Mouse (Mus musculus): ENCODE data around the gene Smoc1. TPM values are rescaled to one million over a fixed set of nuclear protein-coding genes. Genes with fewer than 3 reads are reported as not detected.

The Smoc1 gene
- polyA plus RNA-seq, 1 experiment from 2014 or later: 7.1 TPM

DNA sequence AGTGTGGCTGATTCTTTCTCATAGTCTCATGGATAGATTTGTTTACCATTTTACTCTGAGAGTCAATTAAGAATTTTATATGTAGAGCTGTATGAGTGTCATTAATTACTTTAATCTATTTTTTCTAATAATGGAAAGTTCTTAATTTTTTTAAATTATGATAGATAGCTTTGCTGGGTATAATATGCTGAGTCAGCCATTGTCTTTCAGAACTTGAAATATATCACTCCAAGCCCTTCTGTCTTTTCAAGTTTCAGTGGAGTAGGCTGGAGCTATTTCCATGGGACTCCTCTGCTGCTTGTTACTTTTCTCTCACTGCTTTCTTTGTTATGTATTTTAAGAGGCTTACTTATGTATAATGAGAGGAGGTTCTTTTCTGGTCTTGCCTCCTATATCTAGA lies 93.7 kb downstream of the Smoc1 start:
- H3K9ac ChIP-seq (ENCODE audit: low read length): no peak overlapping the region
- H3K9me3 ChIP-seq (replicated peaks; ENCODE audit: control insufficient read depth, low read length): 0 out of 2 replicates have a peak, but pooled peaks cover 3% of the 10 kb centered on the region
- H3K27me3 ChIP-seq (replicated peaks; ENCODE audit: control insufficient read depth, insufficient read depth, low read length): no peaks in the 10 kb centered on the region
- H3K36me3 ChIP-seq (ENCODE audit: control insufficient read depth, insufficient read depth, low read length): no peaks in the 10 kb centered on the region
- H3K27ac ChIP-seq (ENCODE audit: low read depth, low read length): no peak overlapping the region
- H3K4me2 ChIP-seq (ENCODE audit: low read length): no peak overlapping the region
- DNase-seq (ENCODE audit: low spot score) (no peak), ATAC-seq (no peak)
- no peak overlapping the region for H3K4me3 ChIP-seq (ENCODE audit: low read depth, low read length)
- H3K4me1 ChIP-seq (ENCODE audit: control insufficient read depth, insufficient read depth, low read length): no peaks in the 10 kb centered on the region

DNA sequence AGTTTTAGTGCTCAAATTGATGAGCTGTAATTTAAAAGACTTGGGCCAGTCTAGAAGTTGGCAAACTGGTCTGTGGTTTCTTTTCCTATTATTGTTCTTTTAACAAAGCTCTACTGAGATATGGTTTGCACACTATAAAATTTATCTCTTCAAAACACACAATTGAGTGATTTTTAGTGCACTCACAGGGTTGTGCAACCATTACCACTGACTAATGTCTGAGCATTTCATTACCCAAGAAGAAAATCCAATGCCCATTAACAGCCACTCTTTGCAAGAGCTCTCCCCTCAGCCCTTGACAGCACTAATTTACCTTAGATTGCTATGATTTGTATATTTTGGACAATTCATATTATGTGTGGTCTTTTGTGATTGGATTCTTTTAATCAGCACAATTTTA lies 97.2 kb downstream of the Smoc1 start:
- H3K27ac ChIP-seq (ENCODE audit: low read depth, low read length): no peak overlapping the region
- ATAC-seq (no peak), DNase-seq (ENCODE audit: low spot score) (no peak)
- H3K4me3 ChIP-seq (ENCODE audit: low read depth, low read length): no peak overlapping the region
- H3K4me1 ChIP-seq (ENCODE audit: control insufficient read depth, insufficient read depth, low read length): no peaks in the 10 kb centered on the region
- H3K9ac ChIP-seq (ENCODE audit: low read length): no peak overlapping the region
- 0 out of 2 replicates have a peak, but pooled peaks cover 3% of the 10 kb centered on the region for H3K9me3 ChIP-seq (replicated peaks; ENCODE audit: control insufficient read depth, low read length)
- H3K27me3 ChIP-seq (replicated peaks; ENCODE audit: control insufficient read depth, insufficient read depth, low read length): no peaks in the 10 kb centered on the region
- H3K4me2 ChIP-seq (ENCODE audit: low read length): no peak overlapping the region
- H3K36me3 ChIP-seq (ENCODE audit: control insufficient read depth, insufficient read depth, low read length): no peaks in the 10 kb centered on the region

DNA sequence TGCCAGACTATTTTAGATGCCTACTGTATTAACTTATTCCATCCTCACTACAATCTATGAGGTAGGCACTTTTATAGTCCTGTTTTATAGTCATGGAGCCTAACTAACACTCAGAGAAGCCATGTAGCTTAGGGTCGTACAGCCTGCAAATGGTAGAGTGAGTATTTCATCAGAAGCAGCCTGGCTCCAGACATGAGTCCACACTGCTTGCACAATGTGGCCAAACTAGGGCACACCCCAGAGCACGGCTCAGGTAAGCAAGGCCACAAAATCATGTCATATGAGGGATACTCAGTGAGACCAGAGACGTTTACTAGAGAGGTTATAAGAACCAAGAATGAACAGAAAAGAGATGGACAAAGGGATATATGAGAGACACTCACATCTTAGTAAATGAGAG lies 100.2 kb downstream of the Smoc1 start:
- 83% methylated on average over 3 of the region's 3 CpGs for WGBS
- no peaks in the 10 kb centered on the region for H3K27me3 ChIP-seq (replicated peaks; ENCODE audit: control insufficient read depth, insufficient read depth, low read length)
- H3K36me3 ChIP-seq (ENCODE audit: control insufficient read depth, insufficient read depth, low read length): no peaks in the 10 kb centered on the region
- ATAC-seq (no peak), DNase-seq (ENCODE audit: low spot score) (no peak)
- H3K4me2 ChIP-seq (ENCODE audit: low read length): no peak overlapping the region
- no peak overlapping the region for H3K27ac ChIP-seq (ENCODE audit: low read depth, low read length)
- no peaks in the 10 kb centered on the region for H3K9me3 ChIP-seq (replicated peaks; ENCODE audit: control insufficient read depth, low read length)
- no peak overlapping the region for H3K4me3 ChIP-seq (ENCODE audit: low read depth, low read length)
- H3K9ac ChIP-seq (ENCODE audit: low read length): no peak overlapping the region
- H3K4me1 ChIP-seq (ENCODE audit: control insufficient read depth, insufficient read depth, low read length): no peaks in the 10 kb centered on the region

DNA sequence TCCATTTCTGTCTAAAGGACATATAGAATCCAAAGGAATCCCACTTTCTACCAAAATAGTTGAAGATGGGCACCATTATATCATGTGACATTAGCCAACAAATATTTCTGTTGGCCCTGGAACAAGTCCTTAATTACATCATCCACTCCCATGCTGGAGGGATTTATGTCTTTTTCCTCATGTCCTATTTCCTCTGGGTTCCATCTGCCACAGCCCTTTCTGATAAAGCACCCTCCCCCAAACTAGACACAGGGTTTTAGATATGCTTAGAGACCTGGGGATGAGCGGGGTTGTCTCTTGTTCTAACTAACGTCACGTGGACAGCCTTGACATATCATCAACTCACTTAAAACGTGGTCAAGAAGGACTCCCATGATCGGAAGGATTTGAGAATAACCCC lies 102.1 kb downstream of the Smoc1 start:
- Histone ChIP-seq H3K9me3 (replicated peaks; ENCODE audit: control insufficient read depth, low read length) (no peaks in the 10 kb centered on the region), H3K36me3 (ENCODE audit: control insufficient read depth, insufficient read depth, low read length) (no peaks in the 10 kb centered on the region), H3K9ac (ENCODE audit: low read length) (no peak overlapping the region), H3K4me1 (ENCODE audit: control insufficient read depth, insufficient read depth, low read length) (no peaks in the 10 kb centered on the region), H3K27ac (ENCODE audit: low read depth, low read length) (no peak overlapping the region), H3K27me3 (replicated peaks; ENCODE audit: control insufficient read depth, insufficient read depth, low read length) (no peaks in the 10 kb centered on the region), H3K4me3 (ENCODE audit: low read depth, low read length) (no peak overlapping the region), H3K4me2 (ENCODE audit: low read length) (no peak overlapping the region)
- no peak for ATAC-seq
- WGBS: 95% methylated on average over 5 of the region's 5 CpGs
- DNase-seq (ENCODE audit: low spot score): no peak

DNA sequence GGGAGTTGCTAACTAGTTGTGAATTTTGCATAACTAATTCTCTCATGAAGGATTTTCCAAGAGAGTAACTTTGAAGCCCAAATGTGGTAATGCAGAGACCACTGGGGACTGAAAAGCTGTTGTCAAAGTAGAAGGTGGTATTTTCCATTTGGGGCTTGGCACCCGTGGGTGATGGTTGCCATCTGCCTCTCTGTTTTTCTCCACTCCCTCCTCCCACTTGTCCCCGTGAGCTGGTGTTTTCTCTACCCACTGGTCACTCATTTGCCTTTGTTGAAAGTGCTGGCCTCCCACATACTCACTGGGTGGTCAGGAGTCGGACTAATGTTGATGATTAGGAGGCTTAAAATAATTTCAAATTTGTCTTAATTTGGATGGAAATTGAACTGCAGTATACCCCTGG lies 104.1 kb downstream of the Smoc1 start:
- ATAC-seq (no peak), DNase-seq (ENCODE audit: low spot score) (no peak)
- Histone ChIP-seq H3K4me3 (ENCODE audit: low read depth, low read length) (no peak overlapping the region), H3K27ac (ENCODE audit: low read depth, low read length) (no peak overlapping the region), H3K4me2 (ENCODE audit: low read length) (no peak overlapping the region), H3K27me3 (replicated peaks; ENCODE audit: control insufficient read depth, insufficient read depth, low read length) (no peaks in the 10 kb centered on the region), H3K4me1 (ENCODE audit: control insufficient read depth, insufficient read depth, low read length) (no peaks in the 10 kb centered on the region), H3K9me3 (replicated peaks; ENCODE audit: control insufficient read depth, low read length) (no peaks in the 10 kb centered on the region), H3K36me3 (ENCODE audit: control insufficient read depth, insufficient read depth, low read length) (no peaks in the 10 kb centered on the region), H3K9ac (ENCODE audit: low read length) (no peak overlapping the region)
- WGBS: 70% methylated on average over 3 of the region's 3 CpGs

DNA sequence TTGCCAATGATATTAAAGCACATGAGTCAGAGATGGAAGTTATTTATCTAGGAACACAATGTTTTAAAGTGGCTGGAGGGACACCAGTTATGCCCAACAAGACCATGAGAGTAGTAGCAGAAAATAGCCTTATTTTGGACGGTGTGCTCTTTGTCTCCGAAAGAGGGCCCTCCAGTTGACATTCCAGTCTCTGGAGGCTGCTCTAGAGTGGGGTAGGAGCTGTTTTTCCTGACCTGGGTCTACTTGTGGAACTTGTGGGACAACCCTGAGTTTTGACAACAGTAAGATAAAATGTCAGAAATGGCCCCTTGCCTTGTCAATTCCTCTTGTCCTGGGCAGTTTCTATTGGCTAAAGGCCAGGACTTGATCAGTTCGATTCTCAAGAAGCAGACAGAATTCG lies 104.5 kb downstream of the Smoc1 start:
- Histone ChIP-seq H3K27me3 (replicated peaks; ENCODE audit: control insufficient read depth, insufficient read depth, low read length) (no peaks in the 10 kb centered on the region), H3K4me2 (ENCODE audit: low read length) (no peak overlapping the region), H3K9ac (ENCODE audit: low read length) (no peak overlapping the region), H3K9me3 (replicated peaks; ENCODE audit: control insufficient read depth, low read length) (no peaks in the 10 kb centered on the region), H3K27ac (ENCODE audit: low read depth, low read length) (no peak overlapping the region), H3K36me3 (ENCODE audit: control insufficient read depth, insufficient read depth, low read length) (no peaks in the 10 kb centered on the region), H3K4me3 (ENCODE audit: low read depth, low read length) (no peak overlapping the region), H3K4me1 (ENCODE audit: control insufficient read depth, insufficient read depth, low read length) (no peaks in the 10 kb centered on the region)
- ATAC-seq (no peak), DNase-seq (ENCODE audit: low spot score) (no peak)
- WGBS: 68% methylated on average over 4 of the region's 4 CpGs

DNA sequence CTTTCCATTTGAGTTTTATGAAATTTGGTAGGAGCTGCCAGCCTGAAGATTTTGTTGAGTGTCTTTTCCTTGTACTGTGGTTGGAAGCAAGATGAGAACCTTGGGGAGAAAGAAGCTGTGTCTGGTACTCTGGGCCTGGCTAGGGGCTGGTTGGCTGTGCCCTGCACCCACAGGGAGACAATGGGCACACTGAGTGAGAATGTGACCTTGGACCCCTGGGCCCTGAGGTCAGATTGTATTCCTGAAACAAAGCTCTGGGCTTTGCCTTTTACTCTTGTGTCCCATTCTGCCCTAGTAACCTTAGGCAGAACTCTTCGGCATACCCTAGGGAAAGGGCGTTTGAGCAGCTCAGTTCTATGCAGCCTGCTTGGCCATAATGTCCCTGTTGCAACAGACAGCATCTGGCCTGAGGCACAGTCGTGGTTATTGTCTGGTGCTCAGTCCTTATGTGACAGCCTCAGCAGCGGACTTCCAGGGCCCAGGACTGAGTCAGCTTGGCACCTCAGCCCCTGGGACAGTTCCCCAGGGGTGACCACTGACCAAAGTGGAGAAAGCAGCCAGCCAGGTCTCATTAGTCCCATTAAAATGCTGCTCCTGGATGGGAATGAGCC lies 106.6 kb downstream of the Smoc1 start:
- H3K4me2 ChIP-seq (ENCODE audit: low read length): no peak overlapping the region
- WGBS: 58% methylated on average over 4 of the region's 4 CpGs
- no peaks in the 10 kb centered on the region for H3K9me3 ChIP-seq (replicated peaks; ENCODE audit: control insufficient read depth, low read length)
- H3K36me3 ChIP-seq (ENCODE audit: control insufficient read depth, insufficient read depth, low read length): no peaks in the 10 kb centered on the region
- no peaks in the 10 kb centered on the region for H3K4me1 ChIP-seq (ENCODE audit: control insufficient read depth, insufficient read depth, low read length)
- no peaks in the 10 kb centered on the region for H3K27me3 ChIP-seq (replicated peaks; ENCODE audit: control insufficient read depth, insufficient read depth, low read length)
- no peak overlapping the region for H3K9ac ChIP-seq (ENCODE audit: low read length)
- no peak overlapping the region for H3K4me3 ChIP-seq (ENCODE audit: low read depth, low read length)
- ATAC-seq: no peak
- DNase-seq (ENCODE audit: low spot score): no peak
- no peak overlapping the region for H3K27ac ChIP-seq (ENCODE audit: low read depth, low read length)

DNA sequence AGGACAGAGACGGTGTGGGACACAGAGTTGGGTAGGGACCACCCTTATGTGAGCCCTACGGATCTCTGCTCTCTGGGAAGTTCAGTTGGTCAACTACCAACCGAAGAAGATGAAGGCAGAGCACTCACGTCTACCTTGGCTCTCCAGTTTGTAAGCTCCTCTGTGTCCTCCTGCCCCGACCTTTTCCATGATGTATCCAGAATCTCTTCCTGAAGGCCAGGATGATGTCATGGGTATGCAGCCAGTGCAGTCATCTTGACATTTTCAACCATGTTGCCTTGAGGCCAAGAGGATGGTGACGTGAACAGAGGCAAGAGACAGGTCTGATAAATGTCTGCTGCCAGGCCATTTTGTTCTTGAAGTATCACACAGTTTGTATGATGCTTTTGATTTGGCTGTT lies 111.6 kb downstream of the Smoc1 start:
- ATAC-seq: no peak
- Histone ChIP-seq H3K9me3 (replicated peaks; ENCODE audit: control insufficient read depth, low read length) (no peaks in the 10 kb centered on the region), H3K27ac (ENCODE audit: low read depth, low read length) (no peak overlapping the region), H3K4me3 (ENCODE audit: low read depth, low read length) (no peak overlapping the region), H3K4me1 (ENCODE audit: control insufficient read depth, insufficient read depth, low read length) (peaks cover 6% of the 10 kb centered on the region), H3K9ac (ENCODE audit: low read length) (no peak overlapping the region), H3K27me3 (replicated peaks; ENCODE audit: control insufficient read depth, insufficient read depth, low read length) (no peaks in the 10 kb centered on the region), H3K36me3 (ENCODE audit: control insufficient read depth, insufficient read depth, low read length) (no peaks in the 10 kb centered on the region), H3K4me2 (ENCODE audit: low read length) (no peak overlapping the region)
- no peak for DNase-seq (ENCODE audit: low spot score)
- WGBS: 87% methylated on average over 6 of the region's 6 CpGs

DNA sequence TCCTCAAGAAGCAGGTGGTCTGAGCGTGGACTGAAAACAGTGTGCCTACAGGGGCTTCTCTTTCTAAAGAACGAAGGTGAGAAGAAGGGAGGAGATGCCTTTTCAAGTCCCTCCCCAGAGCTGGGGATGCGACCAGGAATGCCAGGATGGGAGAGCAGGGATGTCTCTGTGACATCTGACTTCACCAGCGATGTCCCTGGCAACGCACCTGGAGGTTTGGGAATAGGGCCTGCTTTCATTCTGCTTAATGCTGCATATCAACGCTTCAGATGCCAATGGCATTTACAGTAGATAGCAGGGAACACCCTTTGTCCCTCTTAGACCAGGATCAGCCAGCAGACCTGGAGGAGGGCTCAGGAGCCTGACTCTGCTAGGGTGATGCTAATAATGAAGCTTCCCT lies 112.9 kb downstream of the Smoc1 start:
- H3K27me3 ChIP-seq (replicated peaks; ENCODE audit: control insufficient read depth, insufficient read depth, low read length): no peaks in the 10 kb centered on the region
- no peak overlapping the region for H3K27ac ChIP-seq (ENCODE audit: low read depth, low read length)
- no peaks in the 10 kb centered on the region for H3K9me3 ChIP-seq (replicated peaks; ENCODE audit: control insufficient read depth, low read length)
- peaks cover 6% of the 10 kb centered on the region for H3K4me1 ChIP-seq (ENCODE audit: control insufficient read depth, insufficient read depth, low read length)
- no peak overlapping the region for H3K4me3 ChIP-seq (ENCODE audit: low read depth, low read length)
- H3K9ac ChIP-seq (ENCODE audit: low read length): no peak overlapping the region
- DNase-seq (ENCODE audit: low spot score) (no peak), ATAC-seq (no peak)
- whole genome bisulfite sequencing: 88% methylated on average over 6 of the region's 6 CpGs
- H3K36me3 ChIP-seq (ENCODE audit: control insufficient read depth, insufficient read depth, low read length): no peaks in the 10 kb centered on the region
- no peak overlapping the region for H3K4me2 ChIP-seq (ENCODE audit: low read length)
